Mouse (Mus musculus): ENCODE data around the gene Def6. TPM values are rescaled to one million over a fixed set of nuclear protein-coding genes. Genes with fewer than 3 reads are reported as not detected.

The Def6 gene
- polyA plus RNA-seq, 1 experiment from 2014 or later, result 5.6 TPM

GRCm38 (mm10) chr17:28251579-28252280, 44.2 kb downstream of the Def6 start:
- 0 out of 2 replicates have a peak overlapping the region, but pooled peaks have one; percentile 47 for H3K27ac ChIP-seq (replicated peaks; ENCODE audit: low read depth, low read length)
- no peak overlapping the region for H3K9ac ChIP-seq (ENCODE audit: low read length)

GRCm38 (mm10) chr17:28252281-28252648, 44.7 kb downstream of the Def6 start:
- Histone ChIP-seq H3K36me3 (ENCODE audit: control insufficient read depth, insufficient read depth, low read length) (0 out of 2 replicates have a peak, but pooled peaks cover 2% of the 10 kb centered on the region), H3K4me1 (ENCODE audit: control insufficient read depth, insufficient read depth, low read length) (peaks cover 34% of the 10 kb centered on the region), H3K27me3 (ENCODE audit: control insufficient read depth, insufficient read depth, low read length) (no peaks in the 10 kb centered on the region), H3K4me2 (ENCODE audit: low read depth, severe bottlenecking) (no peak overlapping the region), H3K9ac (ENCODE audit: low read length) (no peak overlapping the region), H3K27ac (replicated peaks; ENCODE audit: low read depth, low read length) (no peak overlapping the region), H3K9me3 (ENCODE audit: control insufficient read depth, low read length) (no peaks in the 10 kb centered on the region), H3K4me3 (ENCODE audit: low read depth, low read length) (no peak overlapping the region)
- ATAC-seq (ENCODE audit: insufficient number of reproducible peaks, low FRiP score, low TSS enrichment, low read depth) (no peak), DNase-seq (ENCODE audit: low spot score) (no peak)
- WGBS, result 90% methylated on average over 5 of the region's 5 CpGs

More at GRCm38 (mm10) chr17:28251579-28252280, 44.2 kb downstream of the Def6 start:
- Histone ChIP-seq H3K4me3 (ENCODE audit: low read depth, low read length) (no peak overlapping the region), H3K4me2 (ENCODE audit: low read depth, severe bottlenecking) (no peak overlapping the region), H3K9me3 (ENCODE audit: control insufficient read depth, low read length) (no peaks in the 10 kb centered on the region), H3K4me1 (ENCODE audit: control insufficient read depth, insufficient read depth, low read length) (peaks cover 34% of the 10 kb centered on the region), H3K36me3 (ENCODE audit: control insufficient read depth, insufficient read depth, low read length) (0 out of 2 replicates have a peak, but pooled peaks cover 2% of the 10 kb centered on the region), H3K27me3 (ENCODE audit: control insufficient read depth, insufficient read depth, low read length) (no peaks in the 10 kb centered on the region)
- ATAC-seq (ENCODE audit: insufficient number of reproducible peaks, low FRiP score, low TSS enrichment, low read depth) (no peak), DNase-seq (ENCODE audit: low spot score) (no peak)
- 87% methylated on average over 12 of the region's 12 CpGs for WGBS

DNA sequence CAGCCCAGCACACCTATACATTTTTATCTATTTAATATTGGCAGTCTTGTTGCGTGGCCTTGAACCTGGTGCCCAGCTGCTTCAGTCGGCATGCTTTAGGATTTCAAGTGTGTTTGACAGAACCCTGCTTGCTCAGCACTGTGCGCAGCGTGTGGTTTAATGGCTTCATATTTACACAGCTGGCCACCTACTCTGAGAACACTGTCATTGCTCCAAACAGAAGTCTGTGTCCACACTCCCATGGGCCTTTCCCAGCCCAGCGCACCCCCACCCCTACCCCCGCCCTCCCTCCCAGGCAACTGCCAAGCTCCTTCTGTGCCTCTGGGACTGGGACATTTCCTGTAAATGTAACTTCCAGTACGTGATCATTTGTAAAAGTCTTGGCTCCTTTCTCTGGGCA, 45.6 kb downstream of the Def6 start:
- no peak overlapping the region for H3K27ac ChIP-seq (replicated peaks; ENCODE audit: low read depth, low read length)
- H3K4me3 ChIP-seq (ENCODE audit: low read depth, low read length), result no peak overlapping the region
- no peaks in the 10 kb centered on the region for H3K9me3 ChIP-seq (ENCODE audit: control insufficient read depth, low read length)
- DNase-seq (ENCODE audit: low spot score), result no peak
- no peaks in the 10 kb centered on the region for H3K27me3 ChIP-seq (ENCODE audit: control insufficient read depth, insufficient read depth, low read length)
- H3K9ac ChIP-seq (ENCODE audit: low read length), result no peak overlapping the region
- 81% methylated on average over 7 of the region's 7 CpGs for WGBS
- H3K4me1 ChIP-seq (ENCODE audit: control insufficient read depth, insufficient read depth, low read length), result peaks cover 33% of the 10 kb centered on the region
- no peak overlapping the region for H3K4me2 ChIP-seq (ENCODE audit: low read depth, severe bottlenecking)
- ATAC-seq (ENCODE audit: insufficient number of reproducible peaks, low FRiP score, low TSS enrichment, low read depth), result no peak
- 0 out of 2 replicates have a peak, but pooled peaks cover 2% of the 10 kb centered on the region for H3K36me3 ChIP-seq (ENCODE audit: control insufficient read depth, insufficient read depth, low read length)

DNA sequence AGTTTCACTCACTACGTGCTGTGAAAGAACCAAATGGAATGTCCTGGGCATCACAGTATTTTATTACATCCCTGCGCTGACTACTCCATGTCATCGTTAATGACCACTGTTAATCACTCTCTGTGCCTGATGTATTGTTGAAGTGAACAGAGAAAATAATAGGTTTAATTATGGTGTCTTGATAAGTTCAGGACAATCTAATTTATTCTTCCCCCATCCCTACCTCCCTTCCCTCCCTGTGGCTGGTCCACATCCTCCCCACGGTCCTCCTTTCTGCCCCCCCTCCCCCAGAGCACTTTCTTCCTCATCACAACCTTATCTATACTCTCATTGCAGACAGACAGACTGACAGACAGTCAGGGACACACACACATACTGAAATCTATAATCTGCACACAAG, 47.2 kb downstream of the Def6 start:
- H3K9ac ChIP-seq (ENCODE audit: low read length), result no peak overlapping the region
- no peak overlapping the region for H3K27ac ChIP-seq (replicated peaks; ENCODE audit: low read depth, low read length)
- no peaks in the 10 kb centered on the region for H3K9me3 ChIP-seq (ENCODE audit: control insufficient read depth, low read length)
- no peak overlapping the region for H3K4me3 ChIP-seq (ENCODE audit: low read depth, low read length)
- no peak overlapping the region for H3K4me2 ChIP-seq (ENCODE audit: low read depth, severe bottlenecking)
- H3K27me3 ChIP-seq (ENCODE audit: control insufficient read depth, insufficient read depth, low read length), result no peaks in the 10 kb centered on the region
- H3K4me1 ChIP-seq (ENCODE audit: control insufficient read depth, insufficient read depth, low read length), result peaks cover 33% of the 10 kb centered on the region
- ATAC-seq (ENCODE audit: insufficient number of reproducible peaks, low FRiP score, low TSS enrichment, low read depth) (no peak), DNase-seq (ENCODE audit: low spot score) (no peak)
- peaks cover 2% of the 10 kb centered on the region; the same call in 1 of the 2 replicates for H3K36me3 ChIP-seq (ENCODE audit: control insufficient read depth, insufficient read depth, low read length)
- WGBS, result 65% methylated on average over 4 of the region's 4 CpGs

- WGBS, result 24% methylated on average over 5 of the region's 5 CpGs
- peaks cover 33% of the 10 kb centered on the region for H3K4me1 ChIP-seq (ENCODE audit: control insufficient read depth, insufficient read depth, low read length)
These were observed 48.1 kb downstream of the Def6 start for GRCm38 (mm10) chr17:28255651-28256050.

DNA sequence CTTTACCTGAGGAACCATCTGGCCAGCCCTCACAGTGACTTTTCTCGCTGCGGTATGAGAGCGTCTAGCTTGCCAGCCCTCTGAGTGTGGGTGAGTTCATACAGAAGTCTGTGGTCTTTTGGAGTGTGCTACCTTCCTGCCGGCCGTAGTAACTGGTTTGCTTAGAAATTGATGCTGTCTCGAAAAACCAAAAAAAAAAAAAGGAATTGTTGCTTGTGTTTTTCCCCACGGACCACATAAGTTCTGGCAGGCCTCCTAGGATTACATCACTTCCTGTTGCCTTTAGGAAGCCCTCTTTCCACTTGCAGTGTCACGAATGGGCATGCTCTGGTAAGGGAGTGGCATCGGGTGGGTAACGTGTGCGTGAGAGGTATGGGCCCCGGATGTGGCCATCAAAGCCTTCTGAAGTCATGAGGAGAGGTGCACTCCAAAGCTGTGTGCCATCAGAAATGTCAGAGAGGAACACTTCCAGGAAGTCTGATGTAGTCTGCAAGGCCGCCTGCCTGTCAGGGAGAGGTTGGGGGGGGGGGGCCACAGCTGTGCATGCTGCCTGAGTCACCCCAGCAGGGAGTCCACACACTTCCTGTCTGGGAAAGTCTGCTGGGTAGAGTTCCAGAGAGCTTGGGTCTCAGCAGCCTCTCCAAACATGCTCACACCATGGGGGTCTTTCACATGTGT, 49.2 kb downstream of the Def6 start:
- Histone ChIP-seq H3K4me3 (ENCODE audit: low read depth, low read length) (no peak overlapping the region), H3K4me2 (ENCODE audit: low read depth, severe bottlenecking) (0 out of 2 replicates have a peak overlapping the region, but pooled peaks have one; percentile 2), H3K27ac (replicated peaks; ENCODE audit: low read depth, low read length) (peak overlapping the region; percentile 80), H3K9me3 (ENCODE audit: control insufficient read depth, low read length) (no peaks in the 10 kb centered on the region), H3K36me3 (ENCODE audit: control insufficient read depth, insufficient read depth, low read length) (peaks cover 2% of the 10 kb centered on the region; the same call in 1 of the 2 replicates), H3K27me3 (ENCODE audit: control insufficient read depth, insufficient read depth, low read length) (no peaks in the 10 kb centered on the region), H3K9ac (ENCODE audit: low read length) (no peak overlapping the region), H3K4me1 (ENCODE audit: control insufficient read depth, insufficient read depth, low read length) (peaks cover 31% of the 10 kb centered on the region)
- ATAC-seq (ENCODE audit: insufficient number of reproducible peaks, low FRiP score, low TSS enrichment, low read depth) (peak; percentile 48; the same call in 1 of the 2 replicates), DNase-seq (ENCODE audit: low spot score) (peak; percentile 55)
- 63% methylated on average over 13 of the region's 13 CpGs for WGBS

More at GRCm38 (mm10) chr17:28255651-28256050, 48.1 kb downstream of the Def6 start:
- ATAC-seq (ENCODE audit: insufficient number of reproducible peaks, low FRiP score, low TSS enrichment, low read depth) (no peak), DNase-seq (ENCODE audit: low spot score) (no peak)
- no peak overlapping the region for H3K9ac ChIP-seq (ENCODE audit: low read length)
- no peak overlapping the region; the same call in 1 of the 2 replicates for H3K27ac ChIP-seq (replicated peaks; ENCODE audit: low read depth, low read length)
- H3K9me3 ChIP-seq (ENCODE audit: control insufficient read depth, low read length), result no peaks in the 10 kb centered on the region
- H3K4me3 ChIP-seq (ENCODE audit: low read depth, low read length), result no peak overlapping the region
- H3K36me3 ChIP-seq (ENCODE audit: control insufficient read depth, insufficient read depth, low read length), result peaks cover 2% of the 10 kb centered on the region; the same call in 1 of the 2 replicates
- no peaks in the 10 kb centered on the region for H3K27me3 ChIP-seq (ENCODE audit: control insufficient read depth, insufficient read depth, low read length)
- H3K4me2 ChIP-seq (ENCODE audit: low read depth, severe bottlenecking), result no peak overlapping the region

GRCm38 (mm10) chr17:28258325-28258724, 50.7 kb downstream of the Def6 start:
- H3K27ac ChIP-seq (replicated peaks; ENCODE audit: low read depth, low read length), result no peak overlapping the region; the same call in 1 of the 2 replicates
- WGBS, result 91% methylated on average over 9 of the region's 9 CpGs

GRCm38 (mm10) chr17:28259890-28260542, 52.4 kb downstream of the Def6 start:
- 82% methylated on average over 16 of the region's 16 CpGs for WGBS
- Histone ChIP-seq H3K27me3 (ENCODE audit: control insufficient read depth, insufficient read depth, low read length) (no peaks in the 10 kb centered on the region), H3K27ac (replicated peaks; ENCODE audit: low read depth, low read length) (no peak overlapping the region), H3K9me3 (ENCODE audit: control insufficient read depth, low read length) (no peaks in the 10 kb centered on the region), H3K4me1 (ENCODE audit: control insufficient read depth, insufficient read depth, low read length) (peaks cover 30% of the 10 kb centered on the region), H3K36me3 (ENCODE audit: control insufficient read depth, insufficient read depth, low read length) (no peaks in the 10 kb centered on the region; the same call in 1 of the 2 replicates), H3K9ac (ENCODE audit: low read length) (no peak overlapping the region), H3K4me2 (ENCODE audit: low read depth, severe bottlenecking) (no peak overlapping the region), H3K4me3 (ENCODE audit: low read depth, low read length) (no peak overlapping the region)
- no peak for DNase-seq (ENCODE audit: low spot score)
- no peak for ATAC-seq (ENCODE audit: insufficient number of reproducible peaks, low FRiP score, low TSS enrichment, low read depth)

More at GRCm38 (mm10) chr17:28258325-28258724, 50.7 kb downstream of the Def6 start:
- Histone ChIP-seq H3K9me3 (ENCODE audit: control insufficient read depth, low read length) (no peaks in the 10 kb centered on the region), H3K4me1 (ENCODE audit: control insufficient read depth, insufficient read depth, low read length) (peaks cover 31% of the 10 kb centered on the region), H3K4me2 (ENCODE audit: low read depth, severe bottlenecking) (no peak overlapping the region), H3K27me3 (ENCODE audit: control insufficient read depth, insufficient read depth, low read length) (no peaks in the 10 kb centered on the region), H3K9ac (ENCODE audit: low read length) (no peak overlapping the region), H3K4me3 (ENCODE audit: low read depth, low read length) (no peak overlapping the region), H3K36me3 (ENCODE audit: control insufficient read depth, insufficient read depth, low read length) (no peaks in the 10 kb centered on the region; the same call in 1 of the 2 replicates)
- no peak for DNase-seq (ENCODE audit: low spot score)
- no peak for ATAC-seq (ENCODE audit: insufficient number of reproducible peaks, low FRiP score, low TSS enrichment, low read depth)

Data from limb, embryonic 11.5 days (tissue).